Mouse (Mus musculus) small intestine, adult 2 months (tissue): ENCODE measurements around the gene Ccdc38.

ENCODE experiments used
- CTCF ChIP-seq: fragments of 200-500 bp; IDR thresholded peaks from 2 replicates; pipeline ENCODE4 v1.5.1; 2012; ENCODE audit warnings: low read depth, mild to moderate bottlenecking, control low read depth, inconsistent platforms, low read length, moderate library complexity, mixed read lengths; ENCODE audit not compliant: insufficient replicate concordance, insufficient read length; ENCODE audit errors: extremely low read depth
- POLR2A ChIP-seq: fragments of 200-500 bp; IDR thresholded peaks from 2 replicates; pipeline ENCODE4 v1.6.1; 2012; ENCODE audit warnings: low read depth, mild to moderate bottlenecking, control low read depth, inconsistent platforms, low read length, moderate library complexity

DNA sequence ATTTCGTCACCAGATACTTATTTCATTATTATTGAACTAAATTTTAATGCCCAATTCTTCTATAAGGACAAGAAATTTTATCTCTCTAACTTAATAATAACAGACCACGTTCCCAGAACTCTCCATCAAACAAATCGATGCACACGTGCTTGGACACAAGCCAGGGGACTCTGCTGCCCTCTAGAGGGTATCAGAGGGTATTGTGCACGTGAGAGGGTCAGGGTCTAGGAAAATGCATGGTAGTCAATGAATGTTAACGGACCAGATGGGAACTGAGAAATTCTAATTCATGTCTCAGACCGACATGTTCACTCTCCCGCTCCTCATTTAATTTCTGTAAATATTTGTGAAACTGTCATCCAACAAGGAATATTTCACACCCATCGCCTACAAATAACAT, 67.6 kb downstream of the Ccdc38 start:
- no peak for TF ChIP-seq POLR2A
- peak; percentile 28; the same call in 1 of the 2 replicates for TF ChIP-seq CTCF
